Mouse (Mus musculus) forelimb bud, embryonic 11.5 days (tissue): ENCODE results near the gene Nelfe.
"Not testable (repeated sequence)": the region's sequence is repeated elsewhere in the genome, so short reads cannot be mapped to it uniquely, and the experiment has no call there.

ENCODE experiments used
- DNase-seq: peaks from one replicate; pipeline ENCODE4 v3.0.0-alpha.2; 2012; ENCODE audit warnings: low read depth, low spot score

Gene Nelfe

GRCm38 (mm10) chr17:34893072-34893824, 43.1 kb downstream of the Nelfe start:
- no peak for DNase-seq

- peak; percentile 99 for DNase-seq
Measured at GRCm38 (mm10) chr17:34894074-34894597, 43.9 kb downstream of the Nelfe start.

- DNase-seq = no peak
Measured at GRCm38 (mm10) chr17:34894801-34895530, 44.8 kb downstream of the Nelfe start.

- DNase-seq = no peak
Measured at GRCm38 (mm10) chr17:34895724-34896123, 45.5 kb downstream of the Nelfe start.

- DNase-seq = no peak
Measured at GRCm38 (mm10) chr17:34896366-34896765, 46.2 kb downstream of the Nelfe start.

- no peak for DNase-seq
Measured at GRCm38 (mm10) chr17:34897373-34898159, 47.4 kb downstream of the Nelfe start.

- peak; percentile 73 for DNase-seq
Measured at GRCm38 (mm10) chr17:34898160-34898586, 48.0 kb downstream of the Nelfe start, which contains the start of the genes C2 and Ehmt2. Gene C2 (minus strand): TSS chr17:34898265. Gene Ehmt2 (plus strand): TSS chr17:34898469.

GRCm38 (mm10) chr17:34898706-34899052, 48.5 kb downstream of the Nelfe start:
- no peak for DNase-seq

- DNase-seq = no peak
Measured at GRCm38 (mm10) chr17:34899053-34899889, 49.1 kb downstream of the Nelfe start.

- DNase-seq = no peak
Measured at GRCm38 (mm10) chr17:34899890-34900243, 49.7 kb downstream of the Nelfe start.

GRCm38 (mm10) chr17:34900826-34901225, 50.6 kb downstream of the Nelfe start:
- not testable (repeated sequence) for DNase-seq

- not testable (repeated sequence) for DNase-seq
Measured at GRCm38 (mm10) chr17:34901948-34902347, 51.8 kb downstream of the Nelfe start.

GRCm38 (mm10) chr17:34902895-34903294, 52.7 kb downstream of the Nelfe start:
- DNase-seq = no peak
